Mouse (Mus musculus) ES-Bruce4 (cell line): ENCODE results near the gene Synpo2l. TPM values are rescaled to one million over a fixed set of nuclear protein-coding genes. Genes with fewer than 3 reads are reported as not detected.

Source experiments
- H3K27ac ChIP-seq: 2 replicates; pipeline ENCODE4 v1.5.1; 2012; ENCODE audit warnings: low read length, inconsistent platforms; ENCODE audit not compliant: insufficient read depth
- H3K27me3 ChIP-seq: 2 replicates; pipeline ENCODE4 v1.6.1; 2012; ENCODE audit warnings: mild to moderate bottlenecking, low read length, inconsistent platforms; ENCODE audit not compliant: control insufficient read depth, poor library complexity, insufficient read depth, severe bottlenecking
- H3K36me3 ChIP-seq: 2 replicates; pipeline ENCODE4 v1.6.1; 2012; ENCODE audit warnings: inconsistent platforms, mild to moderate bottlenecking, low read length, moderate library complexity; ENCODE audit not compliant: control insufficient read depth, poor library complexity, insufficient read depth, severe bottlenecking
- H3K4me1 ChIP-seq: one replicate; pipeline ENCODE4 v1.8.1; 2011; ENCODE audit warnings: low read length; ENCODE audit not compliant: control insufficient read depth, insufficient read depth
- H3K4me3 ChIP-seq: 2 replicates; pipeline ENCODE4 v1.5.1; 2011; ENCODE audit warnings: low read depth, mild to moderate bottlenecking, low read length
- H3K9ac ChIP-seq: 2 replicates; pipeline ENCODE4 v1.6.1; 2012; ENCODE audit warnings: low read depth, mild to moderate bottlenecking, inconsistent platforms; ENCODE audit not compliant: poor library complexity, severe bottlenecking
- H3K9me3 ChIP-seq: replicated peaks from 2 replicates; pipeline ENCODE4 v1.6.1; 2012; ENCODE audit warnings: mild to moderate bottlenecking, low read length, inconsistent platforms; ENCODE audit not compliant: control insufficient read depth, poor library complexity, insufficient read depth, severe bottlenecking
- CTCF ChIP-seq: IDR thresholded peaks from one replicate; pipeline ENCODE4 v1.8.1; 2011; ENCODE audit warnings: low read depth, low read length
- EP300 ChIP-seq: IDR thresholded peaks from 2 replicates; pipeline ENCODE4 v1.6.1; 2011; ENCODE audit warnings: low read depth, low read length; ENCODE audit not compliant: insufficient read depth
- POLR2A ChIP-seq: IDR thresholded peaks from one replicate; pipeline ENCODE4 v1.8.1; 2011; ENCODE audit warnings: low read length; ENCODE audit not compliant: insufficient read depth
- polyA plus RNA-seq: library from polyadenylated mRNA; stranded (reverse); fragments of >200 nt; gene quantifications from 2 replicates; pipeline ENCODE4 v1.2.4, GENCODE M21; 2011; ENCODE audit warnings: low read depth; ENCODE audit not compliant: missing spikeins, insufficient read depth, insufficient read length

Synpo2l gene
- polyA plus RNA-seq, 1 experiment, result 6.1 TPM

- Histone ChIP-seq H3K9me3 (peaks cover 4% of the 10 kb centered on the region; the same call in 1 of the 2 replicates), H3K36me3 (no peaks in the 10 kb centered on the region; the same call in 1 of the 2 replicates), H3K27ac (no peak overlapping the region), H3K4me1 (no peaks in the 10 kb centered on the region), H3K4me3 (no peak overlapping the region), H3K27me3 (no peaks in the 10 kb centered on the region), H3K9ac (no peak overlapping the region)
- TF ChIP-seq CTCF, result no peak
- TF ChIP-seq EP300, result no peak
- TF ChIP-seq POLR2A, result no peak
These were observed 49.0 kb downstream of the Synpo2l start for GRCm38 (mm10) chr14:20619131-20619530.

GRCm38 (mm10) chr14:20618211-20618610 is 49.9 kb downstream of the Synpo2l start:
- peaks cover 4% of the 10 kb centered on the region; the same call in 1 of the 2 replicates for H3K9me3 ChIP-seq
- H3K36me3 ChIP-seq, result no peaks in the 10 kb centered on the region; the same call in 1 of the 2 replicates
- H3K4me1 ChIP-seq, result no peaks in the 10 kb centered on the region
- H3K9ac ChIP-seq, result no peak overlapping the region
- H3K27ac ChIP-seq, result no peak overlapping the region
- no peaks in the 10 kb centered on the region for H3K27me3 ChIP-seq
- H3K4me3 ChIP-seq, result no peak overlapping the region
- TF ChIP-seq EP300 (no peak), POLR2A (no peak), CTCF (no peak)

- Histone ChIP-seq H3K27ac (no peak overlapping the region), H3K4me1 (no peaks in the 10 kb centered on the region), H3K36me3 (no peaks in the 10 kb centered on the region; the same call in 1 of the 2 replicates), H3K9me3 (peaks cover 4% of the 10 kb centered on the region; the same call in 1 of the 2 replicates), H3K27me3 (no peaks in the 10 kb centered on the region), H3K9ac (no peak overlapping the region), H3K4me3 (no peak overlapping the region)
- TF ChIP-seq POLR2A (no peak), CTCF (no peak), EP300 (no peak)
These were observed 51.7 kb downstream of the Synpo2l start for GRCm38 (mm10) chr14:20616421-20616820.

GRCm38 (mm10) chr14:20615075-20615474 is 53.1 kb downstream of the Synpo2l start:
- TF ChIP-seq EP300, result no peak
- no peak for TF ChIP-seq CTCF
- TF ChIP-seq POLR2A, result no peak
- H3K27ac ChIP-seq, result no peak overlapping the region
- H3K9ac ChIP-seq, result no peak overlapping the region
- H3K27me3 ChIP-seq, result no peaks in the 10 kb centered on the region
- no peaks in the 10 kb centered on the region for H3K36me3 ChIP-seq
- H3K9me3 ChIP-seq, result no peaks in the 10 kb centered on the region
- H3K4me1 ChIP-seq, result no peaks in the 10 kb centered on the region
- no peak overlapping the region for H3K4me3 ChIP-seq

- Histone ChIP-seq H3K9me3 (no peaks in the 10 kb centered on the region), H3K9ac (no peak overlapping the region), H3K4me3 (no peak overlapping the region), H3K27me3 (no peaks in the 10 kb centered on the region), H3K36me3 (no peaks in the 10 kb centered on the region), H3K4me1 (no peaks in the 10 kb centered on the region), H3K27ac (no peak overlapping the region)
- TF ChIP-seq EP300 (no peak), CTCF (no peak), POLR2A (no peak)
These were observed 55.3 kb downstream of the Synpo2l start for GRCm38 (mm10) chr14:20612820-20613219.

- Histone ChIP-seq H3K4me3 (no peak overlapping the region), H3K27me3 (no peaks in the 10 kb centered on the region), H3K9ac (no peak overlapping the region), H3K4me1 (no peaks in the 10 kb centered on the region), H3K27ac (no peak overlapping the region), H3K36me3 (no peaks in the 10 kb centered on the region), H3K9me3 (no peaks in the 10 kb centered on the region)
- no peak for TF ChIP-seq EP300
- no peak for TF ChIP-seq CTCF
- TF ChIP-seq POLR2A, result no peak
These were observed 58.0 kb downstream of the Synpo2l start for GRCm38 (mm10) chr14:20610146-20610545.
